In genomic region chr5:143222287-143222686, GRCm38 (mm10) we compare ENCODE assay signal across 39 mouse cellular contexts. TPM values are rescaled to one million over a fixed set of nuclear protein-coding genes. Genes with fewer than 3 reads are reported as not detected.
"Had no signal": no experiment of that assay in that cellular context is flagged by ENCODE, and none has a peak within 500 bp of the region (broad histone marks: within the 10 kb centered on the region; RNA-seq: fewer than 3 reads in every experiment).

No protein-coding gene starts in this region.

- H3K4me3 ChIP-seq: embryonic facial prominence, embryonic 10.5 days; embryonic facial prominence, embryonic 12.5 days; embryonic facial prominence, embryonic 13.5 days; embryonic facial prominence, embryonic 15.5 days; erythroblast, embryonic 14.5 days; forebrain, embryonic 10.5 days; forebrain, embryonic 12.5 days; forebrain, embryonic 13.5 days; forebrain, embryonic 15.5 days; gastrocnemius, adult 2 months; heart, adult 2 months; heart, embryonic 10.5 days had no signal

- H3K9me3 ChIP-seq: embryonic facial prominence, embryonic 10.5 days; embryonic facial prominence, embryonic 12.5 days; embryonic facial prominence, embryonic 13.5 days; embryonic facial prominence, embryonic 15.5 days; forebrain, embryonic 10.5 days; forebrain, embryonic 12.5 days; forebrain, embryonic 13.5 days; forebrain, embryonic 15.5 days; heart, embryonic 10.5 days had no signal

- H3K36me3 ChIP-seq: embryonic facial prominence, embryonic 10.5 days; embryonic facial prominence, embryonic 12.5 days; embryonic facial prominence, embryonic 13.5 days; embryonic facial prominence, embryonic 15.5 days; forebrain, embryonic 10.5 days; forebrain, embryonic 12.5 days; forebrain, embryonic 15.5 days; heart, embryonic 10.5 days had no signal

- DNase-seq: cerebellum, adult 9-10 months; cerebellum, adult 9-11 months; cerebellum, postnatal 10 days; cerebellum, postnatal 25 days; cerebellum, postnatal 36 days; embryo, embryonic 11 days; forebrain, postnatal 0 days; gastrocnemius, adult 2 months; gastrocnemius, postnatal 10 days; gastrocnemius, postnatal 14 days; gastrocnemius, postnatal 25 days; gastrocnemius, postnatal 36 days; heart, adult 11 months; heart, adult 18-20 months; heart, adult 2 months had no signal

- H3K27ac ChIP-seq: embryonic facial prominence, embryonic 10.5 days; embryonic facial prominence, embryonic 12.5 days; embryonic facial prominence, embryonic 13.5 days; embryonic facial prominence, embryonic 15.5 days; forebrain, embryonic 10.5 days; forebrain, embryonic 12.5 days; forebrain, embryonic 13.5 days; forebrain, embryonic 15.5 days; gastrocnemius, adult 2 months; heart, adult 2 months; heart, embryonic 10.5 days had no signal

- H3K27me3 ChIP-seq: embryonic facial prominence, embryonic 12.5 days; embryonic facial prominence, embryonic 13.5 days; embryonic facial prominence, embryonic 15.5 days; forebrain, embryonic 12.5 days; forebrain, embryonic 13.5 days; forebrain, embryonic 15.5 days had no signal

- H3K9ac ChIP-seq: embryonic facial prominence, embryonic 12.5 days; embryonic facial prominence, embryonic 13.5 days; embryonic facial prominence, embryonic 15.5 days; forebrain, embryonic 12.5 days; forebrain, embryonic 13.5 days; forebrain, embryonic 15.5 days; forebrain, postnatal 0 days had no signal

- H3K4me2 ChIP-seq: embryonic facial prominence, embryonic 12.5 days; embryonic facial prominence, embryonic 13.5 days; embryonic facial prominence, embryonic 15.5 days; forebrain, embryonic 12.5 days; forebrain, embryonic 13.5 days; forebrain, embryonic 15.5 days had no signal

- H3K4me1 ChIP-seq: embryonic facial prominence, embryonic 10.5 days; embryonic facial prominence, embryonic 12.5 days; embryonic facial prominence, embryonic 13.5 days; embryonic facial prominence, embryonic 15.5 days; forebrain, embryonic 10.5 days; forebrain, embryonic 12.5 days; forebrain, embryonic 13.5 days; forebrain, embryonic 15.5 days; heart, embryonic 10.5 days had no signal

RNA-seq across cellular contexts. Expression of gene Spdye4a, which starts 4.4 kb away (rescaled TPM):
- total RNA-seq: common myeloid progenitor, adult 5-6 weeks; forebrain, postnatal 0 days; gastrocnemius, adult 18-20 months; gastrocnemius, adult 2 months; gastrocnemius, adult 8-10 months; gastrocnemius, postnatal 10 days; gastrocnemius, postnatal 14 days; gastrocnemius, postnatal 25 days; gastrocnemius, postnatal 36 days; gastrocnemius, postnatal 4 days; granulocyte monocyte progenitor cell, adult 5-6 weeks; heart, adult 18-20 months; heart, adult 2 months; heart, adult 8-10 months had no signal
- polyA plus RNA-seq: cortical plate, adult 2 months; embryonic facial prominence, embryonic 10.5 days; embryonic facial prominence, embryonic 11.5 days; embryonic facial prominence, embryonic 12.5 days; embryonic facial prominence, embryonic 13.5 days; embryonic facial prominence, embryonic 14.5 days; embryonic facial prominence, embryonic 15.5 days; forebrain, embryonic 10.5 days; forebrain, embryonic 11.5 days; forebrain, embryonic 12.5 days; forebrain, embryonic 13.5 days; forebrain, embryonic 14.5 days; forebrain, embryonic 15.5 days; forebrain, embryonic 16.5 days; forebrain, postnatal 0 days; frontal cortex, adult 2 months; gonadal fat pad, adult 2 months; heart, embryonic 10.5 days had no signal

RNA-seq across cellular contexts. Expression of gene Spdye4b, which starts 41.5 kb away (rescaled TPM):
- total RNA-seq: common myeloid progenitor, adult 5-6 weeks; gastrocnemius, adult 18-20 months; gastrocnemius, adult 2 months; gastrocnemius, adult 8-10 months; gastrocnemius, postnatal 10 days; gastrocnemius, postnatal 14 days; gastrocnemius, postnatal 25 days; gastrocnemius, postnatal 36 days; gastrocnemius, postnatal 4 days; granulocyte monocyte progenitor cell, adult 5-6 weeks; heart, adult 18-20 months; heart, adult 2 months; heart, adult 8-10 months had no signal
- polyA plus RNA-seq: cortical plate, adult 2 months; embryonic facial prominence, embryonic 10.5 days; embryonic facial prominence, embryonic 11.5 days; embryonic facial prominence, embryonic 12.5 days; embryonic facial prominence, embryonic 13.5 days; embryonic facial prominence, embryonic 14.5 days; embryonic facial prominence, embryonic 15.5 days; erythroblast, embryonic 14.5 days; forebrain, embryonic 10.5 days; forebrain, embryonic 11.5 days; forebrain, embryonic 12.5 days; forebrain, embryonic 13.5 days; forebrain, embryonic 14.5 days; forebrain, embryonic 15.5 days; forebrain, embryonic 16.5 days; forebrain, postnatal 0 days; frontal cortex, adult 2 months; gonadal fat pad, adult 2 months; heart, adult 2 months; heart, embryonic 10.5 days had no signal
